Mouse (Mus musculus): ENCODE results near the gene Gse1.

GRCm38 (mm10) chr8:120449139-120449538 lies 220.9 kb downstream of the Gse1 start:
- TF ChIP-seq GATA1 (IDR thresholded peaks at IDR 0.05; ENCODE audit: low read length) (no peak), TAL1 (IDR thresholded peaks at IDR 0.05; ENCODE audit: low read length) (no peak)
